Comparison of ENCODE assay signal across 8 mouse cellular contexts in the genomic region with DNA sequence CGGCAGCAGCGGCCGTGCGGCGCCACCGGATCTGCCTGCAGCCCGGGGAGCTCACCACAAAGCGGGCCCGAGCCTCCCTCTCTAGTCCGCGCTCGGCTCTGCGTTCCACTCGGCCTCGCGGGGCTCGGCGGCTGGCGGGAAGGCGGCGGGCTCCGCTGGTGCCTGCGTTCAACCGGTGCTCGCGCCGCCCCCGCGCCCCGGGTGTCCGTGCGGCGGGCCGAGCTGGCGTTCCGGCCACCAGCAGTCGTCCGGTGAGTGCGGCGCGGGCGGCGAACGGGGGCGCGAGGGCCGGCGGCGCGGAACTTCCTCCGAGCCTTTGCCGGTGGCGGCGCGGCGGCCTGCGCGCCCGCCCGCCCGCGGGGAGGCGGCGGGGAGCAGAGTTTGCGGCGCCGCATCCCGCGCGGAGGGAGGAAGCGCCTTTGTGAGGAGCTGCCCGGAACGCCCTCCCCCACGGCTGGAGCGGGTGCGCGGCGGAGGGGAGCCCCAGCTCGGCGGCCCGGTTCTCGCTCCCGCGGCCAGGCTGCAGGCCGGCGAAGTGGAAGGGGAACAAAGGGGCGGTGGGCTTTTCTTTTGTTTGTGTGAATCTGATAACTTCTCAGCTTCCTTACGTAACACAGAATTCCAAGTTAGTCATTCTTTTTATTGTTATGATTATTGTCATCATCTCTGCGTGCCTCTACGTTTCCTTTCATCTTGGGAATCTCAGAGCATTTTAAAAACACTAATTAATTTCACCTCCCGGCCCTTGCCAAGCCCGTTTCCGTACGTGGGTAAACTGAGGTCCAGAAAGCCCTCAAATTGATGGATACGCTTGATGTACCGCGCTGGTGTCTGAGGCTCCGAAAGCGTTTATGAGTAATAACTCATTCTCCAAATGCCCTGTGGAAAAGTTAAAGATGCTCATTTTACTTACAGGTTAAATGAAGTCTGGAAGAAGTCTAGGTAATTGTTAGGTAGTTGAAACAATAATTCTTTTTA. TPM values are rescaled to one million over a fixed set of nuclear protein-coding genes. Genes with fewer than 3 reads are reported as not detected.
DNase-seq lines count a peak whose midpoint lies in the region; ATAC-seq and TF ChIP-seq lines count a peak whose summit lies in the region.

No protein-coding gene starts in this region.

- H3K4me3 ChIP-seq in intestine, postnatal 0 days (ENCODE audit: low read depth, low read length), result peak overlapping the region; percentile 98
- peak overlapping the region; percentile 93 for H3K4me3 ChIP-seq in midbrain, embryonic 16.5 days (ENCODE audit: low read depth, low read length)
- H3K4me3 ChIP-seq in stomach, embryonic 15.5 days (replicated peaks), result peak overlapping the region; percentile 88

- H3K9ac ChIP-seq in intestine, postnatal 0 days (ENCODE audit: low read depth, low read length), result peak overlapping the region; percentile 97
- H3K9ac ChIP-seq in midbrain, embryonic 16.5 days (ENCODE audit: low read depth, low read length), result peak overlapping the region; percentile 98
- H3K9ac ChIP-seq in stomach, embryonic 15.5 days, result peak overlapping the region; percentile 87

- no peaks in the 10 kb centered on the region for H3K9me3 ChIP-seq in intestine, postnatal 0 days (ENCODE audit: control insufficient read depth)
- no peaks in the 10 kb centered on the region for H3K9me3 ChIP-seq in midbrain, embryonic 16.5 days (replicated peaks; ENCODE audit: control insufficient read depth, low read length, poor library complexity, severe bottlenecking)
- no peaks in the 10 kb centered on the region for H3K9me3 ChIP-seq in stomach, embryonic 15.5 days

- H3K36me3 ChIP-seq in intestine, postnatal 0 days (ENCODE audit: control insufficient read depth, insufficient read depth), result no peaks in the 10 kb centered on the region
- H3K36me3 ChIP-seq in midbrain, embryonic 16.5 days (ENCODE audit: control insufficient read depth, insufficient read depth, low read length), result no peaks in the 10 kb centered on the region
- H3K36me3 ChIP-seq in stomach, embryonic 15.5 days, result no peaks in the 10 kb centered on the region

- DNase-seq in 416B (ENCODE audit: low read depth) (peak; percentile 36), liver (peak; percentile 79)
- DNase-seq in adrenal gland, adult 18-20 months (ENCODE audit: low spot score in 2 of 2), result peak; percentile 71 to 72
- DNase-seq in embryo, embryonic 9.5 days (ENCODE audit: extremely low spot score), result peak; percentile 68

- H3K27me3 ChIP-seq in intestine, postnatal 0 days (replicated peaks; ENCODE audit: control insufficient read depth, insufficient read depth, low read length), result no peaks in the 10 kb centered on the region
- H3K27me3 ChIP-seq in midbrain, embryonic 16.5 days (ENCODE audit: control insufficient read depth, insufficient read depth, low read depth, low read length), result no peaks in the 10 kb centered on the region
- no peaks in the 10 kb centered on the region for H3K27me3 ChIP-seq in stomach, embryonic 15.5 days (replicated peaks)

- under 1% methylated on average over 82 of the region's 99 CpGs for WGBS in intestine, postnatal 0 days
- WGBS in midbrain, embryonic 16.5 days, result under 1% methylated on average over 85 of the region's 99 CpGs
- under 1% methylated on average over 92 of the region's 99 CpGs for WGBS in stomach, embryonic 15.5 days

- H3K4me2 ChIP-seq in intestine, postnatal 0 days (replicated peaks; ENCODE audit: low read depth), result peak overlapping the region; percentile 72
- peak overlapping the region; percentile 60 for H3K4me2 ChIP-seq in midbrain, embryonic 16.5 days (ENCODE audit: low read length)
- peak overlapping the region; percentile 67 for H3K4me2 ChIP-seq in stomach, embryonic 15.5 days

- TF ChIP-seq CTCF in intestine, postnatal 0 days (IDR thresholded peaks at IDR 0.05; ENCODE audit: low read depth), result no peak

- ATAC-seq in granulocyte monocyte progenitor cell, adult 5-6 weeks (replicated peaks; ENCODE audit: poor library complexity, severe bottlenecking), result peak; percentile 43
- ATAC-seq in intestine, postnatal 0 days, result peak; percentile 37
- peak; percentile 70 for ATAC-seq in midbrain, embryonic 16.5 days
- peak; percentile 47 for ATAC-seq in stomach, embryonic 15.5 days (ENCODE audit: insufficient read depth, low FRiP score, low read depth)

- peak overlapping the region; percentile 100 for H3K27ac ChIP-seq in intestine, postnatal 0 days (ENCODE audit: low read depth, low read length)
- H3K27ac ChIP-seq in midbrain, embryonic 16.5 days (ENCODE audit: low read length), result peak overlapping the region; percentile 99
- H3K27ac ChIP-seq in stomach, embryonic 15.5 days, result peak overlapping the region; percentile 99

- peaks cover 6% of the 10 kb centered on the region for H3K4me1 ChIP-seq in intestine, postnatal 0 days (replicated peaks; ENCODE audit: control insufficient read depth, insufficient read depth, low read length)
- H3K4me1 ChIP-seq in midbrain, embryonic 16.5 days (ENCODE audit: control insufficient read depth, insufficient read depth, low read length), result peaks cover 13% of the 10 kb centered on the region
- peaks cover 2% of the 10 kb centered on the region; the same call in 1 of the 2 replicates for H3K4me1 ChIP-seq in stomach, embryonic 15.5 days

RNA-seq across cellular contexts. Expression of a gene that starts 0.6 kb away (rescaled TPM):
- 10 to 100 TPM; 16.1 to 18.3 TPM for total RNA-seq in adrenal gland, adult 18-20 months (2021)
- total RNA-seq in granulocyte monocyte progenitor cell, adult 5-6 weeks (2014; fragmentation: Nextera tagmentation), result 15.9 and 16.8 TPM in 2 replicates
- 11.3 and 16.8 TPM in 2 replicates for total RNA-seq in granulocyte monocyte progenitor cell, adult 5-6 weeks (2017)
- polyA plus RNA-seq in intestine, postnatal 0 days (2015; fragmentation: Nextera tagmentation; extraction: Ambion mirVana), result 27.1 and 27.2 TPM in 2 replicates
- polyA plus RNA-seq in midbrain, embryonic 16.5 days (2015; fragmentation: Nextera tagmentation; extraction: Ambion mirVana), result 57.6 and 65.6 TPM in 2 replicates
- 33.8 and 35.1 TPM in 2 replicates for polyA plus RNA-seq in stomach, embryonic 15.5 days (2015; fragmentation: Nextera tagmentation; extraction: Ambion mirVana)

Comparison
In these comparisons a context has a peak if more than half of its experiments do, and no peak if none do; other contexts are left out.
1. Peak in every context shown above with its lines: DNase-seq, ATAC-seq, H3K4me3 ChIP-seq and H3K27ac ChIP-seq.